Mouse (Mus musculus) liver, postnatal 0 days (tissue): Measurements from ENCODE around the gene Mymx. TPM values are rescaled to one million over a fixed set of nuclear protein-coding genes. Genes with fewer than 3 reads are reported as not detected.

ENCODE experiments used
- ATAC-seq: fragments of 200-750 bp; cut with Nextera tagmentation; 2 replicates; pipeline ENCODE4 v1.8.0; 2017; ENCODE audit warnings: mild to moderate bottlenecking, moderate library complexity
- DNase-seq: peaks from one replicate; pipeline ENCODE4 v3.0.0-alpha.2; 2016
- H3K27ac ChIP-seq: fragments of 300-500 bp; sonication (generic); 2 replicates; pipeline ENCODE4 v1.5.1; 2014; ENCODE audit warnings: antibody characterized with exemption, moderate library complexity, mild to moderate bottlenecking, low read depth
- H3K27me3 ChIP-seq: fragments of 300-500 bp; sonication (generic); 2 replicates; pipeline ENCODE4 v1.6.1; 2014; ENCODE audit warnings: low read length, control low read depth, mixed read lengths; ENCODE audit not compliant: insufficient read depth
- H3K36me3 ChIP-seq: fragments of 300-500 bp; sonication (generic); replicated peaks from 2 replicates; pipeline ENCODE4 v1.6.1; 2014; ENCODE audit warnings: mild to moderate bottlenecking, control low read depth, low read length, moderate library complexity, mixed read lengths; ENCODE audit not compliant: insufficient read depth
- H3K4me1 ChIP-seq: fragments of 300-500 bp; sonication (generic); 2 replicates; pipeline ENCODE4 v1.6.1; 2014; ENCODE audit warnings: antibody characterized with exemption, mild to moderate bottlenecking, control low read depth; ENCODE audit not compliant: insufficient read depth
- H3K4me2 ChIP-seq: fragments of 300-500 bp; sonication (generic); 2 replicates; pipeline ENCODE4 v1.6.1; 2014; ENCODE audit warnings: low read depth, mild to moderate bottlenecking, low read length, moderate library complexity, mixed read lengths
- H3K4me3 ChIP-seq: fragments of 300-500 bp; sonication (generic); 2 replicates; pipeline ENCODE4 v1.5.1; 2014; ENCODE audit warnings: low read depth, low read length
- H3K9ac ChIP-seq: fragments of 300-500 bp; sonication (generic); replicated peaks from 2 replicates; pipeline ENCODE4 v1.6.1; 2014; ENCODE audit warnings: mild to moderate bottlenecking, moderate library complexity
- H3K9me3 ChIP-seq: fragments of 300-500 bp; sonication (generic); 2 replicates; pipeline ENCODE4 v1.6.1; 2016; ENCODE audit warnings: mild to moderate bottlenecking, control low read depth, low read length, mixed read lengths
- CTCF ChIP-seq: sonication (generic); IDR thresholded peaks from 2 replicates; pipeline ENCODE4 v1.5.1; 2016; ENCODE audit warnings: antibody characterized with exemption, low read depth
- EP300 ChIP-seq: IDR thresholded peaks from 2 replicates; pipeline ENCODE4 v1.6.1; 2016; ENCODE audit warnings: antibody characterized with exemption, low read depth, mild to moderate bottlenecking
- WGBS: fragments of 180-500 bp; shearing (Covaris S2); extraction: QIAGEN DNeasy Blood & Tissue Kit; methylation state at CpG from one replicate; pipeline ENCODE4 v1.1.7; 2014; ENCODE audit not compliant: insufficient replicate concordance; 5-methylcytosine and 5-hydroxymethylcytosine counted together
- polyA plus RNA-seq: library from polyadenylated mRNA; unstranded; fragments of >200 nt; fragmentation: Nextera tagmentation; extraction: Ambion mirVana; gene quantifications from 2 replicates; pipeline ENCODE4 v1.2.1, GENCODE M21; 2015

Mymx gene
- polyA plus RNA-seq, 1 experiment from 2014 or later, result not detected

GRCm38 (mm10) chr17:45616046-45616650 is 14.2 kb upstream of the Mymx start:
- H3K4me2 ChIP-seq, result no peak overlapping the region
- no peak for ATAC-seq
- H3K36me3 ChIP-seq, result no peaks in the 10 kb centered on the region
- no peaks in the 10 kb centered on the region for H3K9me3 ChIP-seq
- H3K27me3 ChIP-seq, result no peaks in the 10 kb centered on the region
- peaks cover 18% of the 10 kb centered on the region for H3K4me1 ChIP-seq
- no peak overlapping the region for H3K27ac ChIP-seq
- no peak for DNase-seq
- no peak overlapping the region for H3K4me3 ChIP-seq
- WGBS, result 65% methylated on average over 4 of the region's 4 CpGs
- no peak overlapping the region for H3K9ac ChIP-seq
- TF ChIP-seq CTCF (no peak), EP300 (no peak)

GRCm38 (mm10) chr17:45612921-45613320 is 11.0 kb upstream of the Mymx start:
- DNase-seq, result no peak

GRCm38 (mm10) chr17:45612008-45612407 is 10.1 kb upstream of the Mymx start:
- DNase-seq (no peak), ATAC-seq (no peak)
- Histone ChIP-seq H3K4me1 (peaks cover 8% of the 10 kb centered on the region), H3K4me2 (no peak overlapping the region), H3K36me3 (no peaks in the 10 kb centered on the region), H3K9me3 (no peaks in the 10 kb centered on the region), H3K27me3 (no peaks in the 10 kb centered on the region), H3K27ac (no peak overlapping the region), H3K4me3 (no peak overlapping the region), H3K9ac (no peak overlapping the region)
- TF ChIP-seq CTCF (no peak), EP300 (no peak)
- 69% methylated on average over 8 of the region's 8 CpGs for WGBS

More at GRCm38 (mm10) chr17:45612921-45613320, 11.0 kb upstream of the Mymx start:
- Histone ChIP-seq H3K27me3 (no peaks in the 10 kb centered on the region), H3K4me1 (peaks cover 8% of the 10 kb centered on the region), H3K9ac (no peak overlapping the region), H3K36me3 (no peaks in the 10 kb centered on the region), H3K27ac (no peak overlapping the region), H3K4me3 (no peak overlapping the region), H3K4me2 (no peak overlapping the region), H3K9me3 (no peaks in the 10 kb centered on the region)
- WGBS, result 54% methylated on average over 7 of the region's 7 CpGs
- no peak for TF ChIP-seq EP300
- TF ChIP-seq CTCF, result no peak
- 0 out of 2 replicates have a peak, but pooled peaks have one; percentile 20 for ATAC-seq

GRCm38 (mm10) chr17:45610144-45610866 is 8.4 kb upstream of the Mymx start:
- no peak for DNase-seq
- 45% methylated on average over 5 of the region's 5 CpGs for WGBS
- H3K27me3 ChIP-seq, result no peaks in the 10 kb centered on the region
- peak overlapping the region; percentile 34; the same call in 1 of the 2 replicates for H3K27ac ChIP-seq
- ATAC-seq, result peak; percentile 60
- TF ChIP-seq EP300, result no peak
- TF ChIP-seq CTCF, result no peak
- peak overlapping the region; percentile 11; the same call in 1 of the 2 replicates for H3K9ac ChIP-seq
- H3K36me3 ChIP-seq, result no peaks in the 10 kb centered on the region
- H3K9me3 ChIP-seq, result no peaks in the 10 kb centered on the region
- H3K4me3 ChIP-seq, result no peak overlapping the region
- peaks cover 8% of the 10 kb centered on the region for H3K4me1 ChIP-seq
- no peak overlapping the region for H3K4me2 ChIP-seq

GRCm38 (mm10) chr17:45608396-45608795 is 6.5 kb upstream of the Mymx start:
- no peak overlapping the region for H3K9ac ChIP-seq
- H3K27ac ChIP-seq, result peak overlapping the region; percentile 83
- no peak overlapping the region for H3K4me2 ChIP-seq
- no peak overlapping the region for H3K4me3 ChIP-seq
- peaks cover 8% of the 10 kb centered on the region for H3K4me1 ChIP-seq
- peak; percentile 90 for ATAC-seq
- no peaks in the 10 kb centered on the region for H3K27me3 ChIP-seq
- H3K36me3 ChIP-seq, result no peaks in the 10 kb centered on the region
- TF ChIP-seq CTCF (no peak), EP300 (peak; percentile 79)
- WGBS, result 57% methylated on average over 4 of the region's 4 CpGs
- no peaks in the 10 kb centered on the region for H3K9me3 ChIP-seq
- DNase-seq, result no peak

- Histone ChIP-seq H3K4me1 (peaks cover 8% of the 10 kb centered on the region), H3K27ac (no peak overlapping the region), H3K36me3 (no peaks in the 10 kb centered on the region), H3K9ac (no peak overlapping the region), H3K27me3 (no peaks in the 10 kb centered on the region), H3K9me3 (no peaks in the 10 kb centered on the region), H3K4me2 (no peak overlapping the region), H3K4me3 (no peak overlapping the region)
- TF ChIP-seq CTCF (no peak), EP300 (no peak)
- WGBS, result 70% methylated on average over 15 of the region's 15 CpGs
- no peak for DNase-seq
- ATAC-seq, result no peak
These were observed 5.3 kb upstream of the Mymx start for GRCm38 (mm10) chr17:45606992-45607879.
